Mouse (Mus musculus): ENCODE results near the gene Clint1. TPM values are rescaled to one million over a fixed set of nuclear protein-coding genes. Genes with fewer than 3 reads are reported as not detected.

Gene Clint1
- 67.7 and 68.8 TPM in 2 replicates for polyA plus RNA-seq (2014; fragmentation: Nextera tagmentation; extraction: Ambion mirVana)

DNA sequence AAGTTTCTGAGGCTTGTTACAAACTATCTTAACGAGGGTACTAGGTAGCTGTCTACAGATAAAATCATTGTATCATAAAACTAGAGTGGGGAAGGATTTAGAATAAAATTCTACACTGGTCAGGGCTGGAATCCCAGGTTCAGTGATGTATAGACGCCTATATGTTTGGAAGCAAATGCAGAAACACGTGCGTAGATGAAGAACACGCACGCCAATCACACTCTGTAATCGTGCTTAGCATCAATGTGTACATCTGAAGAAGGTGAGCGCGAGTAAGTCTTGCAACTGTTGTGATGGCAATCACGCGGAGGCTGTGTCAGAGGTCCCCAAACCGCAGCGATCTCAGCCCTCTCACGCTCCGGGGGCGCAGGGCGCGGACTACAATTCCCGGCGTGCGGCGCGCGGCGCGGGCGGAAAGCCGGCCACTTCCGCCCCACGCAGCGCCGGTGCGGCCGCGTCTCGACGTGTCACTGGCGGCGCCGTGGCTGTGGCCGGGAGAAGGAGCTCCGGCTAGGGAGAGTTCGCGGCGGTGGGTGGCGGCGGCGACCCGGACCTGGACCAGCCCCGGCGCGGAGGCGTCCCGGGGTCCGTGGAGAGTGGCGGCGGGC lies at the start of gene Clint1:
Gene Clint1, plus strand, starts transcription at position 536 of the 608 bp plus-strand sequence.
- peak; percentile 95 for ATAC-seq (ENCODE audit: insufficient read depth, low FRiP score, low TSS enrichment)
- Histone ChIP-seq H3K4me2 (ENCODE audit: low read depth) (peak within 1 kb of the TSS; percentile 64), H3K9me3 (ENCODE audit: control insufficient read depth, low read length) (no peaks in the 10 kb centered on the region), H3K27ac (ENCODE audit: low read depth, low read length) (peak within 1 kb of the TSS; percentile 27; the same call in 1 of the 2 replicates), H3K36me3 (ENCODE audit: control insufficient read depth, insufficient read depth, low read length) (no peaks in the 10 kb centered on the region), H3K4me3 (ENCODE audit: low read depth, low read length) (peak within 1 kb of the TSS; percentile 98), H3K27me3 (ENCODE audit: control insufficient read depth, insufficient read depth, low read length) (no peaks in the 10 kb centered on the region), H3K4me1 (ENCODE audit: control insufficient read depth, insufficient read depth, low read length) (peaks cover 8% of the 10 kb centered on the region), H3K9ac (ENCODE audit: low read length) (peak within 1 kb of the TSS; percentile 92)
- WGBS: 1% methylated on average over 47 of the region's 57 CpGs
- peak; percentile 90 for DNase-seq (ENCODE audit: low spot score)

GRCm38 (mm10) chr11:45804068-45804467 lies 47.8 kb upstream of the Clint1 start:
- H3K4me2 ChIP-seq (ENCODE audit: low read depth): no peak overlapping the region
- H3K9me3 ChIP-seq (ENCODE audit: control insufficient read depth, low read length): no peaks in the 10 kb centered on the region
- H3K27ac ChIP-seq (ENCODE audit: low read depth, low read length): no peak overlapping the region
- no peaks in the 10 kb centered on the region for H3K27me3 ChIP-seq (ENCODE audit: control insufficient read depth, insufficient read depth, low read length)
- H3K36me3 ChIP-seq (ENCODE audit: control insufficient read depth, insufficient read depth, low read length): no peaks in the 10 kb centered on the region
- WGBS: 85% methylated on average over 4 of the region's 4 CpGs
- H3K4me1 ChIP-seq (ENCODE audit: control insufficient read depth, insufficient read depth, low read length): no peaks in the 10 kb centered on the region; the same call in 1 of the 2 replicates
- ATAC-seq (ENCODE audit: insufficient read depth, low FRiP score, low TSS enrichment): no peak
- H3K4me3 ChIP-seq (ENCODE audit: low read depth, low read length): no peak overlapping the region
- no peak for DNase-seq (ENCODE audit: low spot score)
- no peak overlapping the region for H3K9ac ChIP-seq (ENCODE audit: low read length)

DNA sequence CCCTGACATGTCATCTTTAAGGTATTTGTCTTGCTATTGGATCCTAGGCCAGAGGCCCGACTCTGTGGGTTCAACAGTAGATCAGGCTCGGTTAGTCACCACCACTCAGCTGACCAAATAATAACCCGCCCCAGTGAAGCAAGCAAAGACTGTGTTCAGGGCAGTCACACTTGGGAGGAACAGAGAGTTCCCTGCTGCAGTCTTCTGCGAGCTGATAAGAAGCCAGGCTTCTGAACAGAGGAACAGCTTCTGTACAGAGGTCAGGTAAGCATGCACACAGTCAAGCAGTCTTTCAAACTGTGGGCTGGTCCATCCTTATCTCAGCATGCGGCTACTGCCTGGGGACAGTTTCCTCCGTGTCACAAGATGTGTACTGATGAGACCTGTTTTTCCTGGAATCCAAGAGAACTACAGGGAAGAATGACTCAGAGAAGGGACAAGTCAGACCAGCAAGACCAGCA lies 46.5 kb upstream of the Clint1 start:
- 87% methylated on average over 6 of the region's 6 CpGs for WGBS
- H3K27me3 ChIP-seq (ENCODE audit: control insufficient read depth, insufficient read depth, low read length): no peaks in the 10 kb centered on the region
- H3K4me3 ChIP-seq (ENCODE audit: low read depth, low read length): no peak overlapping the region
- DNase-seq (ENCODE audit: low spot score) (no peak), ATAC-seq (ENCODE audit: insufficient read depth, low FRiP score, low TSS enrichment) (no peak)
- no peak overlapping the region for H3K4me2 ChIP-seq (ENCODE audit: low read depth)
- H3K9me3 ChIP-seq (ENCODE audit: control insufficient read depth, low read length): no peaks in the 10 kb centered on the region
- no peaks in the 10 kb centered on the region for H3K4me1 ChIP-seq (ENCODE audit: control insufficient read depth, insufficient read depth, low read length)
- no peaks in the 10 kb centered on the region for H3K36me3 ChIP-seq (ENCODE audit: control insufficient read depth, insufficient read depth, low read length)
- H3K9ac ChIP-seq (ENCODE audit: low read length): no peak overlapping the region
- no peak overlapping the region for H3K27ac ChIP-seq (ENCODE audit: low read depth, low read length)

- H3K9ac ChIP-seq (ENCODE audit: low read length): no peak overlapping the region
- no peaks in the 10 kb centered on the region for H3K4me1 ChIP-seq (ENCODE audit: control insufficient read depth, insufficient read depth, low read length)
- H3K9me3 ChIP-seq (ENCODE audit: control insufficient read depth, low read length): no peaks in the 10 kb centered on the region
- H3K4me3 ChIP-seq (ENCODE audit: low read depth, low read length): no peak overlapping the region
- no peak overlapping the region for H3K4me2 ChIP-seq (ENCODE audit: low read depth)
- no peak for DNase-seq (ENCODE audit: low spot score)
- no peaks in the 10 kb centered on the region for H3K27me3 ChIP-seq (ENCODE audit: control insufficient read depth, insufficient read depth, low read length)
- no peak overlapping the region for H3K27ac ChIP-seq (ENCODE audit: low read depth, low read length)
- WGBS: 72% methylated on average over 2 of the region's 2 CpGs
- ATAC-seq (ENCODE audit: insufficient read depth, low FRiP score, low TSS enrichment): no peak
- no peaks in the 10 kb centered on the region for H3K36me3 ChIP-seq (ENCODE audit: control insufficient read depth, insufficient read depth, low read length)
Measured at GRCm38 (mm10) chr11:45805810-45806209, 46.0 kb upstream of the Clint1 start.

GRCm38 (mm10) chr11:45806264-45806663 lies 45.6 kb upstream of the Clint1 start:
- Histone ChIP-seq H3K4me2 (ENCODE audit: low read depth) (no peak overlapping the region), H3K9ac (ENCODE audit: low read length) (no peak overlapping the region), H3K36me3 (ENCODE audit: control insufficient read depth, insufficient read depth, low read length) (no peaks in the 10 kb centered on the region), H3K4me3 (ENCODE audit: low read depth, low read length) (no peak overlapping the region), H3K4me1 (ENCODE audit: control insufficient read depth, insufficient read depth, low read length) (no peaks in the 10 kb centered on the region), H3K27me3 (ENCODE audit: control insufficient read depth, insufficient read depth, low read length) (no peaks in the 10 kb centered on the region), H3K9me3 (ENCODE audit: control insufficient read depth, low read length) (no peaks in the 10 kb centered on the region), H3K27ac (ENCODE audit: low read depth, low read length) (no peak overlapping the region)
- DNase-seq (ENCODE audit: low spot score) (no peak), ATAC-seq (ENCODE audit: insufficient read depth, low FRiP score, low TSS enrichment) (no peak)
- 85% methylated on average over 2 of the region's 2 CpGs for WGBS

DNA sequence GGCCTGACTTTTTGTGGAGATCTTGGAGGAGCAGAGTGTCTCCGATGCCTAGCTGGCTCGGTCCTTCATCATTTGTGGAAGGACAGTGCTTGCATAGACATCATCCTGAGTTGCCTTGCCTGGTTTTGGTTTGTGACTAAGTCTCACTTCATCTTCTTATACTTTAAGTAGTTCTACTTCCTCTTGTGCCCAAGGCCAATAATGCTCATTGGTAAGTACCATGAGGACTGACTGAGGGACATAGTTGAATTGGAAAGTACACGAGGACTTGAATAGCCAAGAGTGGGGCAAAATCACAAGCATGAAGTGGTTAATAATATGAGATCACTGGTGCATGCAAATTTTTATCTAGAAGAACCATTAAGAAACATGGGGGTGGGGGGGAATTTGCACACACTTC lies 45.0 kb upstream of the Clint1 start:
- DNase-seq (ENCODE audit: low spot score) (no peak), ATAC-seq (ENCODE audit: insufficient read depth, low FRiP score, low TSS enrichment) (no peak)
- Histone ChIP-seq H3K4me3 (ENCODE audit: low read depth, low read length) (no peak overlapping the region), H3K9ac (ENCODE audit: low read length) (no peak overlapping the region), H3K4me1 (ENCODE audit: control insufficient read depth, insufficient read depth, low read length) (no peaks in the 10 kb centered on the region), H3K36me3 (ENCODE audit: control insufficient read depth, insufficient read depth, low read length) (no peaks in the 10 kb centered on the region), H3K27ac (ENCODE audit: low read depth, low read length) (no peak overlapping the region), H3K9me3 (ENCODE audit: control insufficient read depth, low read length) (no peaks in the 10 kb centered on the region), H3K4me2 (ENCODE audit: low read depth) (no peak overlapping the region), H3K27me3 (ENCODE audit: control insufficient read depth, insufficient read depth, low read length) (no peaks in the 10 kb centered on the region)
- WGBS: 92% methylated on average over 3 of the region's 3 CpGs

GRCm38 (mm10) chr11:45807820-45808219 lies 44.0 kb upstream of the Clint1 start:
- H3K4me3 ChIP-seq (ENCODE audit: low read depth, low read length): no peak overlapping the region
- no peaks in the 10 kb centered on the region for H3K36me3 ChIP-seq (ENCODE audit: control insufficient read depth, insufficient read depth, low read length)
- DNase-seq (ENCODE audit: low spot score) (no peak), ATAC-seq (ENCODE audit: insufficient read depth, low FRiP score, low TSS enrichment) (no peak)
- no peak overlapping the region for H3K9ac ChIP-seq (ENCODE audit: low read length)
- no peak overlapping the region for H3K27ac ChIP-seq (ENCODE audit: low read depth, low read length)
- no peaks in the 10 kb centered on the region for H3K4me1 ChIP-seq (ENCODE audit: control insufficient read depth, insufficient read depth, low read length)
- H3K27me3 ChIP-seq (ENCODE audit: control insufficient read depth, insufficient read depth, low read length): no peaks in the 10 kb centered on the region
- H3K4me2 ChIP-seq (ENCODE audit: low read depth): no peak overlapping the region
- WGBS: 90% methylated on average over 12 of the region's 12 CpGs
- H3K9me3 ChIP-seq (ENCODE audit: control insufficient read depth, low read length): no peaks in the 10 kb centered on the region

- H3K4me1 ChIP-seq (ENCODE audit: control insufficient read depth, insufficient read depth, low read length): no peaks in the 10 kb centered on the region
- H3K4me2 ChIP-seq (ENCODE audit: low read depth): no peak overlapping the region
- no peak overlapping the region for H3K9ac ChIP-seq (ENCODE audit: low read length)
- no peak overlapping the region for H3K27ac ChIP-seq (ENCODE audit: low read depth, low read length)
- 77% methylated on average over 5 of the region's 5 CpGs for WGBS
- no peaks in the 10 kb centered on the region for H3K9me3 ChIP-seq (ENCODE audit: control insufficient read depth, low read length)
- no peaks in the 10 kb centered on the region for H3K27me3 ChIP-seq (ENCODE audit: control insufficient read depth, insufficient read depth, low read length)
- DNase-seq (ENCODE audit: low spot score) (no peak), ATAC-seq (ENCODE audit: insufficient read depth, low FRiP score, low TSS enrichment) (no peak)
- H3K36me3 ChIP-seq (ENCODE audit: control insufficient read depth, insufficient read depth, low read length): no peaks in the 10 kb centered on the region
- no peak overlapping the region for H3K4me3 ChIP-seq (ENCODE audit: low read depth, low read length)
Measured at GRCm38 (mm10) chr11:45809424-45809823, 42.4 kb upstream of the Clint1 start.

- Histone ChIP-seq H3K9ac (ENCODE audit: low read length) (no peak overlapping the region), H3K4me2 (ENCODE audit: low read depth) (no peak overlapping the region), H3K27me3 (ENCODE audit: control insufficient read depth, insufficient read depth, low read length) (no peaks in the 10 kb centered on the region), H3K27ac (ENCODE audit: low read depth, low read length) (no peak overlapping the region), H3K4me3 (ENCODE audit: low read depth, low read length) (no peak overlapping the region), H3K36me3 (ENCODE audit: control insufficient read depth, insufficient read depth, low read length) (no peaks in the 10 kb centered on the region), H3K4me1 (ENCODE audit: control insufficient read depth, insufficient read depth, low read length) (no peaks in the 10 kb centered on the region), H3K9me3 (ENCODE audit: control insufficient read depth, low read length) (no peaks in the 10 kb centered on the region)
- WGBS: 91% methylated on average over 6 of the region's 6 CpGs
- no peak for DNase-seq (ENCODE audit: low spot score)
- no peak for ATAC-seq (ENCODE audit: insufficient read depth, low FRiP score, low TSS enrichment)
Measured at GRCm38 (mm10) chr11:45810056-45810455, 41.8 kb upstream of the Clint1 start.
